Mouse (Mus musculus) neural tube, embryonic 14.5 days (tissue): ENCODE measurements around the gene Gm13288. TPM values are rescaled to one million over a fixed set of nuclear protein-coding genes. Genes with fewer than 3 reads are reported as not detected.
"Not testable (repeated sequence)": the region's sequence is repeated elsewhere in the genome, so short reads cannot be mapped to it uniquely, and the experiment has no call there.

Source experiments
- ATAC-seq: fragments of 200-750 bp; cut with Nextera tagmentation; 2 replicates; pipeline ENCODE4 v1.8.0; 2017; ENCODE audit warnings: low read depth, mild to moderate bottlenecking, moderate TSS enrichment, moderate library complexity
- H3K27ac ChIP-seq: fragments of 300-500 bp; sonication (generic); 2 replicates; pipeline ENCODE4 v1.5.1; 2014; ENCODE audit warnings: low read depth, mild to moderate bottlenecking, control low read depth, low read length, moderate library complexity, mixed read lengths
- H3K27me3 ChIP-seq: fragments of 300-500 bp; sonication (generic); 2 replicates; pipeline ENCODE4 v1.6.1; 2014; ENCODE audit warnings: low read length; ENCODE audit not compliant: control insufficient read depth, insufficient read depth
- H3K36me3 ChIP-seq: fragments of 300-500 bp; sonication (generic); 2 replicates; pipeline ENCODE4 v1.6.1; 2014; ENCODE audit warnings: low read length, mixed read lengths; ENCODE audit not compliant: control insufficient read depth, insufficient read depth
- H3K4me1 ChIP-seq: fragments of 300-500 bp; sonication (generic); 2 replicates; pipeline ENCODE4 v1.6.1; 2014; ENCODE audit warnings: low read length; ENCODE audit not compliant: control insufficient read depth, insufficient read depth
- H3K4me2 ChIP-seq: fragments of 300-500 bp; sonication (generic); 2 replicates; pipeline ENCODE4 v1.6.1; 2014; ENCODE audit warnings: mild to moderate bottlenecking, low read depth, low read length, control low read depth
- H3K4me3 ChIP-seq: fragments of 300-500 bp; sonication (generic); 2 replicates; pipeline ENCODE4 v1.5.1; 2014; ENCODE audit warnings: low read depth, low read length, control low read depth, mixed read lengths
- H3K9ac ChIP-seq: fragments of 300-500 bp; sonication (generic); replicated peaks from 2 replicates; pipeline ENCODE4 v1.6.1; 2014; ENCODE audit warnings: low read depth, mild to moderate bottlenecking, control low read depth, low read length, mixed read lengths
- H3K9me3 ChIP-seq: fragments of 300-500 bp; sonication (generic); 2 replicates; pipeline ENCODE4 v1.6.1; 2016; ENCODE audit warnings: low read length; ENCODE audit not compliant: control insufficient read depth
- WGBS: fragments of 180-500 bp; shearing (Covaris S2); extraction: QIAGEN DNeasy Blood & Tissue Kit; methylation state at CpG from one replicate; pipeline ENCODE4 v1.1.7; 2014; 5-methylcytosine and 5-hydroxymethylcytosine counted together
- polyA plus RNA-seq: library from polyadenylated mRNA; unstranded; fragments of >200 nt; fragmentation: Nextera tagmentation; extraction: Ambion mirVana; gene quantifications from 2 replicates; pipeline ENCODE4 v1.2.1, GENCODE M21; 2014

Gene Gm13288
- polyA plus RNA-seq, 1 experiment from 2014 or later: not detected

- H3K4me3 ChIP-seq, H3K27me3 ChIP-seq, H3K27ac ChIP-seq, ATAC-seq, H3K4me2 ChIP-seq, H3K9ac ChIP-seq, H3K9me3 ChIP-seq, H3K4me1 ChIP-seq, H3K36me3 ChIP-seq: not testable (repeated sequence)
- no CpG with 5 or more reads among the region's 28 CpGs for WGBS
Observed at GRCm38 (mm10) chr4:88791250-88791649, 14.1 kb upstream of the Gm13288 start, which contains the start of gene Gm13278. Gene Gm13278 (plus strand): TSS chr4:88791550.

- not testable (repeated sequence) for H3K9me3 ChIP-seq, H3K27ac ChIP-seq, H3K9ac ChIP-seq, H3K4me3 ChIP-seq, H3K36me3 ChIP-seq, H3K4me2 ChIP-seq, H3K27me3 ChIP-seq, ATAC-seq, H3K4me1 ChIP-seq
- WGBS: 2% methylated on average over 5 of the region's 52 CpGs
Observed at GRCm38 (mm10) chr4:88793936-88794675, 11.2 kb upstream of the Gm13288 start, which contains the start of gene Gm13275. Gene Gm13275 (plus strand): TSS chr4:88794487.

- H3K36me3 ChIP-seq, H3K4me2 ChIP-seq, H3K4me1 ChIP-seq, H3K9me3 ChIP-seq, H3K27ac ChIP-seq, H3K9ac ChIP-seq, H3K27me3 ChIP-seq, H3K4me3 ChIP-seq, ATAC-seq: not testable (repeated sequence)
- WGBS: no CpG with 5 or more reads among the region's 28 CpGs
Observed at GRCm38 (mm10) chr4:88797097-88797496, 8.2 kb upstream of the Gm13288 start, which contains the start of gene Gm13279. Gene Gm13279 (plus strand): TSS chr4:88797397.

- 0% methylated on average over 1 of the region's 7 CpGs for WGBS
- not testable (repeated sequence) for H3K9me3 ChIP-seq, H3K9ac ChIP-seq, H3K27ac ChIP-seq, H3K4me3 ChIP-seq, ATAC-seq, H3K27me3 ChIP-seq, H3K4me1 ChIP-seq, H3K4me2 ChIP-seq, H3K36me3 ChIP-seq
Observed at GRCm38 (mm10) chr4:88799365-88799764, 6.0 kb upstream of the Gm13288 start, which contains the start of gene Gm13285. Gene Gm13285 (plus strand): TSS chr4:88799665.

GRCm38 (mm10) chr4:88802954-88803353 lies 2.4 kb upstream of the Gm13288 start, which contains the start of gene Gm13287:
Gene Gm13287 (plus strand): TSS chr4:88803254.
- H3K36me3 ChIP-seq, H3K4me1 ChIP-seq, H3K27me3 ChIP-seq, H3K27ac ChIP-seq, ATAC-seq, H3K4me3 ChIP-seq, H3K4me2 ChIP-seq, H3K9ac ChIP-seq, H3K9me3 ChIP-seq: not testable (repeated sequence)
- no CpG with 5 or more reads among the region's 29 CpGs for WGBS

GRCm38 (mm10) chr4:88805761-88806160 lies 430 bp downstream of the Gm13288 start:
- H3K27me3 ChIP-seq, H3K4me1 ChIP-seq, H3K9me3 ChIP-seq, H3K9ac ChIP-seq, H3K4me3 ChIP-seq, H3K27ac ChIP-seq, H3K36me3 ChIP-seq, ATAC-seq, H3K4me2 ChIP-seq: not testable (repeated sequence)
- WGBS: 0% methylated on average over 7 of the region's 34 CpGs

- Histone ChIP-seq H3K36me3 (no peaks in the 10 kb centered on the region), H3K4me1 (no peaks in the 10 kb centered on the region), H3K27ac (no peak within 1 kb of the TSS), H3K9ac (no peak within 1 kb of the TSS), H3K4me3 (no peak within 1 kb of the TSS), H3K27me3 (no peaks in the 10 kb centered on the region), H3K9me3 (no peaks in the 10 kb centered on the region), H3K4me2 (no peak within 1 kb of the TSS)
- no peak for ATAC-seq
- 75% methylated on average over 3 of the region's 3 CpGs for WGBS
Observed at GRCm38 (mm10) chr4:88815928-88816327, 10.6 kb downstream of the Gm13288 start, which contains the start of gene Ifna7. Gene Ifna7 (plus strand): TSS chr4:88816228.

- 100% methylated on average over 1 of the region's 1 CpGs for WGBS
- Histone ChIP-seq H3K27me3 (no peaks in the 10 kb centered on the region), H3K4me1 (no peaks in the 10 kb centered on the region), H3K4me2 (no peak within 1 kb of the TSS), H3K36me3 (no peaks in the 10 kb centered on the region), H3K9ac (no peak within 1 kb of the TSS), H3K4me3 (no peak within 1 kb of the TSS), H3K9me3 (no peaks in the 10 kb centered on the region), H3K27ac (no peak within 1 kb of the TSS)
- ATAC-seq: no peak
Observed at GRCm38 (mm10) chr4:88819659-88820058, 14.3 kb downstream of the Gm13288 start, which contains the start of gene Ifna11. Gene Ifna11 (plus strand): TSS chr4:88819959.

- Histone ChIP-seq H3K27ac (no peak overlapping the region), H3K9me3 (no peaks in the 10 kb centered on the region), H3K36me3 (no peaks in the 10 kb centered on the region), H3K4me1 (no peaks in the 10 kb centered on the region), H3K9ac (no peak overlapping the region), H3K27me3 (no peaks in the 10 kb centered on the region), H3K4me3 (no peak overlapping the region), H3K4me2 (no peak overlapping the region)
- 34% methylated on average over 4 of the region's 4 CpGs for WGBS
- no peak for ATAC-seq
Observed at GRCm38 (mm10) chr4:88822995-88823394, 17.7 kb downstream of the Gm13288 start.
